Mouse (Mus musculus) large intestine, adult 2 months (tissue): Measurements from ENCODE around the gene Gprc5a. TPM values are rescaled to one million over a fixed set of nuclear protein-coding genes. Genes with fewer than 3 reads are reported as not detected.

Experiments
- DNase-seq: peaks from one replicate; pipeline ENCODE4 v3.0.0-alpha.2; 2012; ENCODE audit warnings: low read depth, low spot score
- WGBS: fragments of 180-500 bp; shearing (Covaris S2); methylation state at CpG from one replicate; pipeline ENCODE4 v1.1.7; 2018; 5-methylcytosine and 5-hydroxymethylcytosine counted together
- polyA plus RNA-seq: library from polyadenylated mRNA; depleted of rRNA; stranded (reverse); fragments of >200 nt; gene quantifications from 2 replicates; pipeline ENCODE4 v1.2.3, GENCODE M21; 2012; rRNA removed

Gene Gprc5a
- polyA plus RNA-seq, 1 experiment = 7.5 TPM

DNA sequence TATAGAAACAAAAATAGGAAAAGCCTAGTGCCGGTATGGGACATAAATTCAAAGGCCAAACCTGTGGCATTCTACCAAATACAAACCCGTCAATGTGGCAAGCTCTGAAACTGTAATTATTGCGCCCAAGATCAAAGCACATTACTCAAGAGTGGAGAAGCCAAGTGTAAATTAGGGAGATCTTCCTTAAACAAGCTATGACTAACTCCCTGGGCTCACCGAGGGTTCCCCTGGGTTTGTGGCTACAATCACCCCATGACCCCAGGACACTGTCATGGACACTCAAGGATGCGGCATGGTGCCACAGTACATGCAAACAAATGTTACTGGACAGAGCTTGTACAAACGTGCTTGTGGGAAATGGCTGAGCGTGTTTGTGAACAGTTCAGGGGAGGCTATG is 67.6 kb downstream of the Gprc5a start:
- 77% methylated on average over 7 of the region's 7 CpGs for WGBS
- DNase-seq = no peak

DNA sequence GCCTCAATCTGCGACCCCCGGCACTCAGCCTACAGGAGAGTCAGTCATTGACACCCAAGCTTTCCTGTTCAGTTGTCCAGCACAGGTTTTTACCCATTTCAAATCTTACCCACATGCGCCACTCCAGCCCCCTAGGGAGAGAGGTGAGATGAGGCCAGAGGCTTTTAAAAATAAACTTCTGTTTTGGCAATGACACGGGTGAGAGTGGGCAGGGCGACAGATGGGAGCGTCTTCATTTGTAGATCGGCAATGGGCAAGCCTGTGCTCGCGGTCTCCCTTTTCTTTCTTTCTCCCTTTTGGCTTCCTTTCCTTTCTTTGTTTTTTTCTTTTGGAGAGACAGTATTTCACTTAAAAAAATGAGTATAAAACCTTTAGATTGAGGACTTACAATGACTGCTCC is 68.0 kb downstream of the Gprc5a start:
- no peak for DNase-seq
- 92% methylated on average over 9 of the region's 9 CpGs for WGBS

Other genes starting within 250 kb of the Gprc5a start
- gene Crebl2, start 235.5 kb upstream of the Gprc5a start, polyA plus RNA-seq = 5.1 and 8.1 TPM in 2 replicates
- 5.9 and 6.1 TPM in 2 replicates for gene Gpr19, start 167.1 kb upstream of the Gprc5a start, polyA plus RNA-seq
- 10.5 and 15.7 TPM in 2 replicates for gene Cdkn1b, start 145.2 kb upstream of the Gprc5a start, polyA plus RNA-seq
- gene Apold1, start 83.9 kb upstream of the Gprc5a start, polyA plus RNA-seq = 0.62 and 1.0 TPM in 2 replicates
- 33.0 and 38.7 TPM in 2 replicates for gene Ddx47, start 54.0 kb upstream of the Gprc5a start, polyA plus RNA-seq
- gene Gprc5d, start 52.6 kb downstream of the Gprc5a start, polyA plus RNA-seq = 0.06 TPM in 1 of 2 replicates, not detected in the other
- gene Fam234b, start 132.3 kb downstream of the Gprc5a start, polyA plus RNA-seq = 21.0 and 29.0 TPM in 2 replicates
- 9.8 and 10.9 TPM in 2 replicates for gene Hebp1, start 132.4 kb downstream of the Gprc5a start, polyA plus RNA-seq
- 1.1 and 1.5 TPM in 2 replicates for gene Gsg1, start 188.7 kb downstream of the Gprc5a start, polyA plus RNA-seq
- gene Pbp2, start 244.8 kb downstream of the Gprc5a start, polyA plus RNA-seq = not detected in 2 replicates